In the genomic region with DNA sequence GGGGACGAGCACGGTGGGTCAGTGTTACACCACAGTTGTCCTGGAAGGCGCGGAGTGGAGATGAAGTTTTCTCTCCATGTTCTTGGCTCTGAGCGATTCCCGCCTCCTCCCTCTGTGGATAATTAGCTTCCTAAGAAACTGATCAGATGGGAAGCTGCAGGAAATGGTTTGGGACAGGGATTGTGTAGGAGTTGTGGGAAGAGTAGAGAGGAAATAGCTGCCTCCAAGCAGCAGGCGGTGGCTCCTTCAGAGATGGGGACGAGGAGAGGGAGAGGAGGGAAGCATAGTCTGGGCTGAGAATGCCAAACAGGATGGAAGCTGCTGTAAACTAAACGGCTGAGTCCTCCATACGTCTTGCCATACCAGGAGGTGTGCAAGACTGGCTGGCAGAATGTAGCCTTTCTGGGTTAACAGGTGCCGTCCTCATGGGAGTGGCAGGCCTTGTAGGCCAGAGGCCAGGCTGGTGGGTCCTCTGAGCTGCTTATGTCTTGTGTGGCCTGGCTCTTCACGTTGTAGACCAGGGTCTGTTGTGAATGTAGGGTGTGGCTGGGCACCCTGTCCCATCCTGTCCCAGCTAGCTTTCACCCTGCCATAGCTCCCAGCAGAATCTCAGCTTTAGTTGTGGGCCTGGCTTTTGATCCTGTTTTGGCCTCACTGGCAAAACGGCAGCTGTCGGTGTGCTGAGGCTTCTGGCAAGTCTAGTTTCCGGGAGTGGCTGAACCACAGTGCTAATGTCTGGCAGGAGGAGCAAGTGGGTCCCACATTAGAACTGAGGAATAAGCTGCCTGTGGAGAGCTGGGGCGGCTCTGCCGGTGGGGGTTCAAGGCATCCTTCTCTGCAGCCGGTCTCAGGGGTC, we compare ENCODE assay signal across 8 mouse cellular contexts. TPM values are rescaled to one million over a fixed set of nuclear protein-coding genes. Genes with fewer than 3 reads are reported as not detected.
DNase-seq lines count a peak whose midpoint lies in the region; ATAC-seq lines count a peak whose summit lies in the region.

No protein-coding gene starts in this region.

- no peaks in the 10 kb centered on the region for H3K27me3 ChIP-seq in forebrain, embryonic 10.5 days (ENCODE audit: poor library complexity, severe bottlenecking)
- no peaks in the 10 kb centered on the region for H3K27me3 ChIP-seq in forebrain, embryonic 14.5 days (replicated peaks; ENCODE audit: control insufficient read depth, insufficient read depth, low read length)
- H3K27me3 ChIP-seq in lung, embryonic 16.5 days (ENCODE audit: control insufficient read depth, insufficient read depth, low read depth, low read length), result no peaks in the 10 kb centered on the region
- no peaks in the 10 kb centered on the region for H3K27me3 ChIP-seq in hindbrain, embryonic 10.5 days (ENCODE audit: insufficient read depth, poor library complexity, severe bottlenecking)

- no peak for ATAC-seq in forebrain, embryonic 14.5 days
- peak; percentile 18; the same call in 1 of the 2 replicates for ATAC-seq in lung, embryonic 16.5 days (ENCODE audit: low read depth)

- no peak overlapping the region for H3K4me3 ChIP-seq in forebrain, embryonic 10.5 days
- no peak overlapping the region for H3K4me3 ChIP-seq in forebrain, embryonic 14.5 days (ENCODE audit: low read depth, low read length)
- no peak overlapping the region for H3K4me3 ChIP-seq in lung, embryonic 16.5 days (ENCODE audit: low read length)
- no peak overlapping the region for H3K4me3 ChIP-seq in hindbrain, embryonic 10.5 days

- no peak overlapping the region for H3K9ac ChIP-seq in forebrain, embryonic 14.5 days (ENCODE audit: low read length)
- 0 out of 2 replicates have a peak overlapping the region, but pooled peaks have one; percentile 3 for H3K9ac ChIP-seq in lung, embryonic 16.5 days (ENCODE audit: low read length)

- no peaks in the 10 kb centered on the region for H3K9me3 ChIP-seq in forebrain, embryonic 10.5 days
- H3K9me3 ChIP-seq in forebrain, embryonic 14.5 days (replicated peaks; ENCODE audit: control insufficient read depth, low read length), result no peaks in the 10 kb centered on the region
- no peaks in the 10 kb centered on the region for H3K9me3 ChIP-seq in lung, embryonic 16.5 days (ENCODE audit: control insufficient read depth, low read length)
- no peaks in the 10 kb centered on the region for H3K9me3 ChIP-seq in hindbrain, embryonic 10.5 days

- H3K4me1 ChIP-seq in forebrain, embryonic 10.5 days, result peaks cover 41% of the 10 kb centered on the region
- H3K4me1 ChIP-seq in forebrain, embryonic 14.5 days (ENCODE audit: control insufficient read depth, insufficient read depth, low read length), result 0 out of 2 replicates have a peak, but pooled peaks cover 3% of the 10 kb centered on the region
- peaks cover 46% of the 10 kb centered on the region for H3K4me1 ChIP-seq in lung, embryonic 16.5 days (replicated peaks; ENCODE audit: control insufficient read depth, insufficient read depth, low read length)
- H3K4me1 ChIP-seq in hindbrain, embryonic 10.5 days (replicated peaks), result peaks cover 39% of the 10 kb centered on the region

- H3K27ac ChIP-seq in forebrain, embryonic 10.5 days, result 0 out of 2 replicates have a peak overlapping the region, but pooled peaks have one; percentile 1
- no peak overlapping the region for H3K27ac ChIP-seq in forebrain, embryonic 14.5 days (ENCODE audit: low read depth, low read length)
- H3K27ac ChIP-seq in lung, embryonic 16.5 days (ENCODE audit: low read length), result peak overlapping the region; percentile 58
- H3K27ac ChIP-seq in hindbrain, embryonic 10.5 days, result no peak overlapping the region

- DNase-seq in forebrain, embryonic 10.5 days (ENCODE audit: extremely low spot score, low spot score), result no peak
- DNase-seq in forebrain, embryonic 14.5 days (ENCODE audit: low spot score), result no peak
- no peak for DNase-seq in lung, postnatal 4 days
- peak; percentile 47 to 50 for DNase-seq in layer of hippocampus, postnatal 36 days
- DNase-seq in right cerebral cortex, postnatal 14 days, result peak; percentile 28
- DNase-seq in Muller cell, postnatal 12 days (ENCODE audit: inconsistent ontology term), result no peak
- DNase-seq in hindbrain, embryonic 10.5 days (ENCODE audit: low spot score), result no peak

- no peak overlapping the region for H3K4me2 ChIP-seq in forebrain, embryonic 14.5 days (ENCODE audit: low read length)
- H3K4me2 ChIP-seq in lung, embryonic 16.5 days (ENCODE audit: low read depth, low read length), result no peak overlapping the region

- no peaks in the 10 kb centered on the region for H3K36me3 ChIP-seq in forebrain, embryonic 10.5 days (replicated peaks)
- H3K36me3 ChIP-seq in forebrain, embryonic 14.5 days (ENCODE audit: control insufficient read depth, insufficient read depth, low read length), result no peaks in the 10 kb centered on the region
- H3K36me3 ChIP-seq in lung, embryonic 16.5 days (ENCODE audit: control insufficient read depth, insufficient read depth, low read length), result no peaks in the 10 kb centered on the region
- 0 out of 2 replicates have a peak, but pooled peaks cover 3% of the 10 kb centered on the region for H3K36me3 ChIP-seq in hindbrain, embryonic 10.5 days

- 85% methylated on average over 18 of the region's 18 CpGs for WGBS in forebrain, embryonic 10.5 days
- 82% methylated on average over 18 of the region's 18 CpGs for WGBS in forebrain, embryonic 14.5 days
- WGBS in lung, embryonic 16.5 days, result 64% methylated on average over 18 of the region's 18 CpGs
- WGBS in hindbrain, embryonic 10.5 days, result 84% methylated on average over 18 of the region's 18 CpGs

RNA-seq across cellular contexts. Expression of a gene that starts 21.9 kb away (rescaled TPM):
- polyA plus RNA-seq in forebrain, embryonic 10.5 days (2016; fragmentation: Nextera tagmentation; extraction: Ambion mirVana), result 7.9 and 8.1 TPM in 2 replicates
- 4.4 and 7.3 TPM in 2 replicates for polyA plus RNA-seq in forebrain, embryonic 14.5 days (2014; fragmentation: Nextera tagmentation; extraction: Ambion mirVana)
- 8.8 and 9.5 TPM in 2 replicates for polyA plus RNA-seq in lung, embryonic 16.5 days (2015; fragmentation: Nextera tagmentation; extraction: Ambion mirVana)
- total RNA-seq in layer of hippocampus, postnatal 36 days (2021), result 10 to 100 TPM; 60.1 to 63.9 TPM
- polyA plus RNA-seq in hindbrain, embryonic 10.5 days (2016; fragmentation: Nextera tagmentation; extraction: Ambion mirVana), result 8.0 and 8.6 TPM in 2 replicates

RNA-seq across cellular contexts. Expression of a gene that starts 38.1 kb away (rescaled TPM):
- 16.8 and 17.0 TPM in 2 replicates for polyA plus RNA-seq in forebrain, embryonic 10.5 days (2016; fragmentation: Nextera tagmentation; extraction: Ambion mirVana)
- 17.5 and 18.9 TPM in 2 replicates for polyA plus RNA-seq in forebrain, embryonic 14.5 days (2014; fragmentation: Nextera tagmentation; extraction: Ambion mirVana)
- 11.3 and 11.8 TPM in 2 replicates for polyA plus RNA-seq in lung, embryonic 16.5 days (2015; fragmentation: Nextera tagmentation; extraction: Ambion mirVana)
- total RNA-seq in layer of hippocampus, postnatal 36 days (2021), result 10 to 100 TPM; 78.5 to 78.9 TPM
- 19.5 and 22.0 TPM in 2 replicates for polyA plus RNA-seq in hindbrain, embryonic 10.5 days (2016; fragmentation: Nextera tagmentation; extraction: Ambion mirVana)

Comparison
In these comparisons a context has a peak if more than half of its experiments do, and no peak if none do; other contexts are left out.
1. H3K27ac ChIP-seq: peak in forebrain, embryonic 10.5 days (single experiment) and lung, embryonic 16.5 days (single experiment); none in forebrain, embryonic 14.5 days (single experiment) and hindbrain, embryonic 10.5 days (single experiment).
2. DNase-seq: peak in layer of hippocampus, postnatal 36 days (2 of 2) and right cerebral cortex, postnatal 14 days (single experiment); none in forebrain, embryonic 10.5 days (single experiment), forebrain, embryonic 14.5 days (single experiment), lung, postnatal 4 days (0 of 2), Muller cell, postnatal 12 days (single experiment) and hindbrain, embryonic 10.5 days (single experiment).